Mouse (Mus musculus) adrenal gland (tissue): ENCODE measurements around the gene Gm5767.

Source experiments
- intact Hi-C: fragments of 180-260 bp; cut with DNase I; formaldehyde crosslinking; loops from one replicate; pipeline ENCODE4 v1.15.1; 2025
- long read RNA-seq, 2 experiments: library from polyadenylated mRNA; unstranded; transcript quantifications; one replicate each; pipeline ENCODE4 v2.0.0; 2020; ENCODE audit warnings: borderline replicate concordance in 1 of 2; ENCODE audit not compliant: insufficient replicate concordance in 1 of 2

Gm5767 gene
- long read RNA-seq, experiment 1 = 0 reads
- long read RNA-seq, experiment 2 = 0 reads

DNA sequence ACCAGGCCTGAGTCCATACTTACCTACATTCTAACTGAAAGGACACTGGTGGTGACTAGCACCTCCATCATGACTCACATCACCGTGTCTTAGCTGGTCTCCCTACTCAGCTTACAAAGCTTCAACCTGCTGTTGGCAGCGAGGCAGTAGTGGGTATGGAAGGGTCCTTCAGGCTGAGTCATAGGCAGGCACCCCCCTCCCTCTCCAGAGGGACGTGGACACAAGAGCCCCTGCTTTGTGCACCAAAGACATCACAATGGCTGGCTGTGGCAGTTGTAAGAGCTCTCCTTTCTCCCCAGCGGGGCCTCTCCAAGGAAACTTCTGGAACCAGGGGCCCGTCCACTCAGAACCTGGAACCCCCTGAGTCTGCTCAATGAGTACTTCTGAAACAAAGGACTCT, at the start of gene Gm5767:
Gene Gm5767 (plus strand): TSS at position 301 of the 400 bp plus-strand sequence.
- intact Hi-C loops = no loop called here

- intact Hi-C loops = no loop called here
These were observed 49.1 kb upstream of the Gm5767 start for GRCm38 (mm10) chr16:8631428-8631827.

GRCm38 (mm10) chr16:8636867-8637216, 43.7 kb upstream of the Gm5767 start:
- intact Hi-C loops = loop anchor here (5.0 kb wide), 1 partner anchor 35 kb away; the partner anchor contains the start of gene Carhsp1

DNA sequence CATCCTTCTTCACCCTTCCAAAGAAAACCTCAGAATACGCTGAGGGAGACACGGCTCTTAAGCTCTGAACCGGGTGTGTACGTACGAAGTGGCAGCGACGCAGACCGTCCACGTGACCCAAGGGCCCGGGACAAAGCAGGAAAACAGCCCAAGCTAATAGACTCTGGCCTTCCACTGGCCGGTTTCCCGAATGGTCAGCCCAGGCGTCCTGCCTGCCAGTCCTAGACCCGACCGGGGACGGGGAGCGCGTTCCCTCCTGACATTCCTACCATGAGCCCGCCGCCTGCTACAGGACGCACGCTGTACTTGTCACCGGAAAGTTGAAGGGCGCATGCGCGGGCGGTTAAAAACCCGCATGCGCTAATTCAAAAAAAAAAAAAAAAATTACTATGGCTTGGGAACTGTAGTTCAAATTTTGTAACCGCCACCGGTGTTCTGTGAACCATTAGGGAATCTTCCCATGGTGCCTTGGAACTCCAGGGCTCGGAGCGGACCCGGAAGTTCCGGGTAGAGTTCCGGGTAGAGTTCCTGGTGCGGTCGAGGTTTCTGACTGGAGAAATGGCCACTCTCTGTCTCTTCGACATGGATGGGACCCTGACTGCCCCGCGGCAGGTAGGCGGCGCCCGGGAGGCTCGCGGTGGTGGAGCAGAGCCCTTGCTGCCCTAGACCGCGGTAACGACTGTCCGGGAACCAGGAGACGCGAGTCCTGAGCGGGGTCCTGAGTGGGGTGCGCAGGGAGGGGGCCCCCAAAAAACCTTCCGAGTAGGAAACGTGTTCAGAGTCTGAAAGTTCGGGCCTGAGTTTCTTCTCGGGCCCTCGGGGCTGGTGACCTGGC, 43.1 kb upstream of the Gm5767 start, which contains the start of the genes Pmm2 and Tmem186:
Gene Pmm2 (plus strand): TSS at position 458 of the 835 bp plus-strand sequence.
Gene Tmem186 (minus strand): TSS at position 496 of the 835 bp plus-strand sequence.
- intact Hi-C loops = loop anchor here (5.0 kb wide), 1 partner anchor 35 kb away; the partner anchor contains the start of gene Carhsp1

DNA sequence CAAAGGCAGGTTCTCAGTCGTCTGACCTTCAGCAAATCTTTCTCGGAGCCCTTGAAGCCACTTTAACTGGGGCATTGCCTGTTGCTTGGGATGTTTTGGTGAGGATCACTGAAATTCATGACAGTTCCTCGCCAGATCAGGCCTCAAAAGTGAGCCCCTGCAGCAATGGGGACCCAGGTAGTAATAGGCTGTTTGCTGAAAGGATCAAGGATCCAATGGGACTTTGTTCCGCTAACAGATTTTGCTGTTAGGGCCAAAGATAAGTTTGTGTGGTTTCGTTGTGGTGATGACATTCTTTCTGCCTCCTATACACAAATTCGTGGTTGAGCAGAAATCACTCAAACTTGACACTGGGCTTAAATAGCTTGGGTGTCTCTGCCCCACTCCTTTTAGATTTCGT, 42.4 kb upstream of the Gm5767 start:
- intact Hi-C loops = loop anchor here (5.0 kb wide), 1 partner anchor 34 kb away; the partner anchor contains the start of gene Carhsp1

- intact Hi-C loops = loop anchor here (5.0 to 10.0 kb wide), 2 partner anchors 33 to 145 kb away; partner anchors contain the start of gene Carhsp1
These were observed 40.9 kb upstream of the Gm5767 start for GRCm38 (mm10) chr16:8639466-8640191.

GRCm38 (mm10) chr16:8643855-8644254, 36.7 kb upstream of the Gm5767 start:
- intact Hi-C loops = loop anchor here (2.0 to 10.0 kb wide), 2 partner anchors 33 to 149 kb away; no protein-coding TSS in a partner anchor

- intact Hi-C loops = loop anchor here (2.0 to 10.0 kb wide), 2 partner anchors 31 to 151 kb away; no protein-coding TSS in a partner anchor
These were observed 35.0 kb upstream of the Gm5767 start for GRCm38 (mm10) chr16:8645546-8645945.

DNA sequence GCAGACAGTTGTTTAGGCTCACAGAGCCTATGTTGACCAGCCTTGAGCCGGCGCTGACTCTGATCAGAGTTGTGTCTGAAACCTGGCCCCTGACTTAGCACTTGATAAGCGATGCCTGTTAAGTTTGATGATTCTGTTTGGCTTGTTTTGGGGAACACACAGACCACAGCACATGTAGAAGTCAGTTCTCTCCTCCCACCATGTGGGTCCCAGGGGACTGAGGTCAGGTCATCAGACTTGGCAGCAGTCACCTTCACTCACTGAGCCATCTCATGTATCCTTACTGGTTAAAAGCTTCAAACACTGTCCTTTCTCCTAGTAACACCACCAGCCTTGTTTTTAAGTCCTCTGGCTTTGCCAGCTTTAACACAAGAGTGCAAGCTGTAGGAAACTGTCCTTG, 30.6 kb upstream of the Gm5767 start:
- intact Hi-C loops = no loop called here

- intact Hi-C loops = no loop called here
These were observed 25.5 kb upstream of the Gm5767 start for GRCm38 (mm10) chr16:8655108-8655507.

DNA sequence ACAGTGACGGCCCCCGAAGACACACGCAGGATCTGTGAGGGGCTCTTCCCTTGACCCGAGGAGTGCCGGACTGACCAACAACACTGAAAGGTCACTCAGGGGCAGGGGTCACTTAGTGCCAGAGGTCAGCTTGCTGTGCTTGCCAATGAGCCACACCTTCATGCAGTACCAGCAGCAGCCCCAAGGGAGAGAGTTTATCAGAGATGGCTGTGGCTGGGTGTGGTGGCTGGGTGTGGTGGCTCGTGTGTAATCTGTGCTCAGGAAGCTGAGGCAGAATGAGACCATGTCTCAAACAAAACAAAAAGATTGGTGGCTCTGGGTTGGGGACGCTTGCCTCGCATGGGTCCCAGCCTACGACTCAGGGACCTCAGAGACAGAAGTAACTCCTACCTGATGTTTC, 25.0 kb upstream of the Gm5767 start:
- intact Hi-C loops = no loop called here

- intact Hi-C loops = no loop called here
These were observed 24.3 kb upstream of the Gm5767 start for GRCm38 (mm10) chr16:8656256-8656655.

DNA sequence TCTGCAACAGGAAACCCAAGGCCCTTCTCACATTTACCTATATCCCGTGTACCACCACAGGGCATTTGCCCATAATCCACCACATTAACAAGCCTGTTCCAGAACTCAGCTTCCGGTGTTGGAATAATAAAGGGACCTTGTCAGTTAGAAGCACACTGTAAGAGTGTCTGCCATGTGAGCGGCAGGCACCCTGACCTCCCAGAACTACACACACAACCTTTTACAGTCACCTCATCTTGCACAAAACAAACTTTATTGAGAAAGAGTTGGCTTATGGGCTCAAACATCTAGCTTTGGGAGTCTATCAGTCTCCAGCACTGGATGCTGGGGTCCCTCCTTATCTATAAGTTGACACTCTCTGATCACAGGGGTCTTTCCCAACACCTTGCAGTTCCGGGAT, 22.2 kb upstream of the Gm5767 start:
- intact Hi-C loops = no loop called here

- intact Hi-C loops = no loop called here
These were observed 21.8 kb upstream of the Gm5767 start for GRCm38 (mm10) chr16:8658764-8659163.

DNA sequence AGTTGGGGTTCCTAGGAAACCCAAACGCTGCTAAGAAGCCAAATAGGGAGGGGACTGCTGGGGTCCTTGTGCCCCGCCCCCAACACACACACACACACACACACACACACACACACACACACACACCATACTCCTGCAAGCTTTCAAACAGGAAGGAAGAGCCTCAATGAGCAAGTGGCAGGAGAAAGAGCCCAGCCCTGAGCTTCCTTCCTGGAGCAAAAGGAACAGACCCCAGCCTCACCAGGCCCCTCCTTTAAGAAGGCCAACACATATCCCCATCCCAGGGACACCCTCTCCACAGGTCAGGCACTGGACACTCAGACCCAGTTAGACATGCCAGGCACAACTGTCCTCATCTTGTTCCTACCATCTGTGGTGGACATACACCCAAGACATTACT, 17.5 kb upstream of the Gm5767 start:
- intact Hi-C loops = no loop called here

GRCm38 (mm10) chr16:8663606-8664539, 16.7 kb upstream of the Gm5767 start:
- intact Hi-C loops = no loop called here

DNA sequence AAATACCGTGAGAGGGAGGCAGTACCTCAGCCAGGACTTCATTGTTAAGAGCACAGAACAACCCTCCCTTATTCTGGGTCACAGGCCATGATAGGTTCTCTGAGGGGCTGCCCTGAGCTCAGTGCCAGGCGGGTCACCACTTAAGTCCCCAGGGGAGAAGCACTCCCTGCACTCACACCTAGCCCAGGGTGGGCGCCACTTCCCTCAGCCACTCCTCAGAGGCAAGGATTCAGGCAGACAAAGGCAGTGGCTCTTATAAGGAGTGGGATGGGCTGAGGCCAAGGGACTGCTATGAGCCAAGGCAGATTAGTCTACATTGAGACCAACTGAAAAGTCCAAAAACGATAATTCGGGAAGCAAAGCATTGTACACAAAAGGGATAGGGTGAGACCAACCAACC, 15.2 kb upstream of the Gm5767 start:
- intact Hi-C loops = no loop called here

DNA sequence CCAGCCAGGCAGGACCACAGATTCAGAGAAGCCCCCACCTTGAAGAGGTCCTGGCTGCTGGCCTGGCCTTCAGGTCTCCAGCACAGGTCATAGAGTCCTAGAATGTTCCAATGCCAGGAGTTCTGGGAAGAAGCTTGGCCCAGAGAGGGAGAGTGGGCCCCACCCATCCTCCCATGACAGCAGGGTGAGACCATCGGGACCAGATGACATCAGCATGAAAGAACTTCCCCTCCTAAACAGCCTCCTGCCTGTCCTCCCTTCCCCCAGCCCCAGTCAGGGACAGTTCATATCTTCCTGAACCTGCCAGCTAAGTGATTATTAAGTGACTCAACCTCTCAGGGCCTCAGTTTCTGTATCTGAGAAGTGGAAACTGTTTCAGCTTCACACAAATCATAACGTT, 14.1 kb upstream of the Gm5767 start:
- intact Hi-C loops = no loop called here

GRCm38 (mm10) chr16:8667261-8667660, 13.3 kb upstream of the Gm5767 start:
- intact Hi-C loops = no loop called here

DNA sequence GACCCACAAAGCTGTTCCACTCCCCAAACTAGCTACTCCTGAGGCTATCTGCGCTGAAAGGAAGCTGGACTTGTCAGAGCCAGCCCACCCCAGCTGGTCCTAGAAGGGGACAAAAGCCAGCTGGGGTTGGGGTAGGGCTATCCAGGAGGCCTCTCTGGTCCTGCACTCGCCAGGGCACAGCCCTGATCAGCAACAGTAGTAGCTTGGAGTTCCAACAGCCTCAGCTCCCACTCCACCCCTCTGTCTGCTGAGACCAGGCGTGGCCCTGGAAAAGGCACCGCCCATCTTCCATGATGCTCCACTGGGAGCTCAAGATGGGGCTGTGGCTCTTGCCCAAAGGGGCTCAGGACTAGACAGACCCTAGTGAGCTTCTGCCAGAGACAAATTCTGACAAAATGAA, 12.8 kb upstream of the Gm5767 start:
- intact Hi-C loops = no loop called here

GRCm38 (mm10) chr16:8668386-8668785, 12.2 kb upstream of the Gm5767 start:
- intact Hi-C loops = no loop called here
